Mouse (Mus musculus): ENCODE measurements around the gene Lsm10. TPM values are rescaled to one million over a fixed set of nuclear protein-coding genes. Genes with fewer than 3 reads are reported as not detected.
"Not testable (repeated sequence)": the region's sequence is repeated elsewhere in the genome, so short reads cannot be mapped to it uniquely, and the experiment has no call there.

Gene Lsm10
- polyA plus RNA-seq, 1 experiment from 2014 or later: 46.6 TPM

GRCm38 (mm10) chr4:126079266-126079665 lies 17.2 kb upstream of the Lsm10 start:
- WGBS: 91% methylated on average over 4 of the region's 4 CpGs
- Histone ChIP-seq H3K4me1 (no peaks in the 10 kb centered on the region), H3K36me3 (replicated peaks) (peaks cover 16% of the 10 kb centered on the region), H3K27ac (no peak overlapping the region), H3K4me2 (no peak overlapping the region), H3K27me3 (no peaks in the 10 kb centered on the region), H3K4me3 (replicated peaks) (no peak overlapping the region), H3K9ac (no peak overlapping the region), H3K9me3 (no peaks in the 10 kb centered on the region)
- ATAC-seq (ENCODE audit: low FRiP score): no peak

GRCm38 (mm10) chr4:126081601-126082000 lies 14.8 kb upstream of the Lsm10 start:
- WGBS: 96% methylated on average over 1 of the region's 1 CpGs
- Histone ChIP-seq H3K27ac (no peak overlapping the region), H3K9ac (no peak overlapping the region), H3K9me3 (no peaks in the 10 kb centered on the region), H3K27me3 (no peaks in the 10 kb centered on the region), H3K4me3 (replicated peaks) (no peak overlapping the region), H3K36me3 (replicated peaks) (peaks cover 16% of the 10 kb centered on the region), H3K4me2 (no peak overlapping the region), H3K4me1 (no peaks in the 10 kb centered on the region)
- ATAC-seq (ENCODE audit: low FRiP score): no peak

DNA sequence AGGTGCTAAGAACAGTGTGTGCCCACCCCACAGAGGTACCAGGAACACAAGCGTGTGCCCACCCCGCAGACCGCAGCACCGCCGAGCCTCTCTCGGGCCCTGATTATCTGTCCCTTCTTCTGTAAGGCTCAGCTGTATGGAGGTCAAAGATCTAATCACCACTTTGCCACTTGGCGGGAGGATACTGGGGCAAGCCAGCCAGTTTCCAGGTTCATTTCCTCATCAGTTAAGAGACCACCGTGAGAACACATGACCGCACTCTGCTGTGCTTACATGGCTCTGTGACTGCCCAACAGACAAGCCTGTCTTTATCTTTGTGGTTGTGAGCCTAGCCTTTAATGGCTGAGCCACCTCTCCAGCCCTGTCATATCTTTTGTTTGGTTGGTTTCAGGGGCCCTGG lies 13.4 kb upstream of the Lsm10 start:
- Histone ChIP-seq H3K27ac (no peak overlapping the region), H3K4me1 (no peaks in the 10 kb centered on the region), H3K36me3 (replicated peaks) (peaks cover 18% of the 10 kb centered on the region), H3K27me3 (no peaks in the 10 kb centered on the region), H3K4me2 (no peak overlapping the region), H3K9me3 (no peaks in the 10 kb centered on the region), H3K4me3 (replicated peaks) (no peak overlapping the region), H3K9ac (no peak overlapping the region)
- ATAC-seq (ENCODE audit: low FRiP score): no peak
- WGBS: 98% methylated on average over 9 of the region's 9 CpGs

DNA sequence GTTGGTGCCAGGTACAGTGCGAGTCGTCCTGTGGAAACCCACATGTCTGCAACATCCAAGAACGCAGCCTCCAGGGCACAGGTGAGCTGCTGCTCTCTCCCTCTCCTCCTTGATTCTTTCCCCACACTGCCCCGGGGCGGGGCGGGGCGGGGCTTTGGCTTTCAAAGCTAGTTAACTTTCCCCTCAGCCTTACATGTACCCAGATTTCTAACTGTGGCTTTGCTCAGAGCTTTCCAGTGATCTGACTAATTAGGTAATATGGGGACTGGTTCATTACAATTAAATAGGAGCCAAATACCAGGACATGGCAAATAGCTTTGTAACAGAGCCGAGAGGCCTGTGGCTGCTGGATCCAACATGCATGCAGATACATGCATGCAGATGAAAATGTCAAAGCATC lies 12.0 kb upstream of the Lsm10 start:
- no peak for ATAC-seq (ENCODE audit: low FRiP score)
- no peak overlapping the region for H3K4me3 ChIP-seq (replicated peaks)
- no peak overlapping the region for H3K27ac ChIP-seq
- H3K27me3 ChIP-seq: no peaks in the 10 kb centered on the region
- H3K4me1 ChIP-seq: no peaks in the 10 kb centered on the region
- H3K9ac ChIP-seq: no peak overlapping the region
- WGBS: 71% methylated on average over 8 of the region's 8 CpGs
- no peaks in the 10 kb centered on the region for H3K9me3 ChIP-seq
- H3K36me3 ChIP-seq (replicated peaks): peaks cover 24% of the 10 kb centered on the region
- no peak overlapping the region for H3K4me2 ChIP-seq

DNA sequence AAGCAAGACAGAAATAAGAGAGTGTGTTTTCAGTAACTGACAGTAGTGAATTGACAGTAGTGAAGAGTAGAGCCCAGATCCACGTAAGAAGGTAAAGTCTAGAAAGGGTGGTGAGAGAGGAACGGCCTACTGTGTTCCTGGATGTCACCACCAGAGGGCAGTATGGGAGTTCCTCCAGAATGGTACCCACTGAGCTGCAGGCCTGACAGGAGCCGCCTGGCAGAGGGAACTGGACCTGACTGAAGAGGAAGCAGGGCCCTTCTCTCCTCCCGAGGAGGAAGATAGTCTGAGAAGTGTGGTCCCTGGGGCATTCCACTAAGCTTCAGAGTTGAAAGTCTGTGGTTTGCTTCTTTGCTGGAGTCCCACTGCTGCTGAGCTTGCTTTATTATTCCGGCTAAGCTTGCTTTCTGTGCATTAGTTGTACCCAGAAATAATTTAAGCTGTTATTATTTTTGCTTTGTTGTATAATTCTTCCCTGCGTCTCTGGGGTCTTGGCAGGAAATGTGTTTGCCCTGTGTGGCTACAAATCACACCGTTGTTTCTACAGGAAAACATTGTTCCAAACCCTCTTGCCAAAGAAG lies 10.3 kb upstream of the Lsm10 start:
- Histone ChIP-seq H3K4me2 (no peak overlapping the region), H3K36me3 (replicated peaks) (peaks cover 24% of the 10 kb centered on the region), H3K4me3 (replicated peaks) (no peak overlapping the region), H3K4me1 (no peaks in the 10 kb centered on the region), H3K27me3 (no peaks in the 10 kb centered on the region), H3K27ac (no peak overlapping the region), H3K9ac (no peak overlapping the region), H3K9me3 (no peaks in the 10 kb centered on the region)
- ATAC-seq (ENCODE audit: low FRiP score): peak; percentile 76
- 35% methylated on average over 7 of the region's 7 CpGs for WGBS

- Histone ChIP-seq H3K4me1 (no peaks in the 10 kb centered on the region), H3K4me2 (no peak overlapping the region), H3K4me3 (replicated peaks) (no peak overlapping the region), H3K27ac (no peak overlapping the region), H3K9me3 (no peaks in the 10 kb centered on the region), H3K36me3 (replicated peaks) (peaks cover 13% of the 10 kb centered on the region), H3K27me3 (no peaks in the 10 kb centered on the region), H3K9ac (no peak overlapping the region)
- WGBS: 83% methylated on average over 7 of the region's 7 CpGs
- ATAC-seq (ENCODE audit: low FRiP score): no peak
Measured at GRCm38 (mm10) chr4:126090101-126090847, 6.1 kb upstream of the Lsm10 start.

DNA sequence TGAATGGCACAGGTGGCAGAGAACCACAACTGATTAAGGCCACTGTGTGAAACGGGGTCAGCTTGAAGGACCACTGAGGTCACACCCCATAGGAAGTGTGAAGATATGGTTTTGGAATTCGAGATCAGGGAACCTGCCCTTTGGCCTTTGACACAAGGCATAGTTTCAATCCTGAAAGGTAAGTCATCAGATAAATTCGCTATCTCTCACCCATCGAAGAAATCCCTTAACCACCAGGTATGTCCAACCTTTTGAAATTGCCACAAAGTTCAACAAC lies 5.6 kb upstream of the Lsm10 start:
- WGBS: 88% methylated on average over 4 of the region's 4 CpGs
- no peak overlapping the region for H3K4me2 ChIP-seq
- no peak overlapping the region for H3K4me3 ChIP-seq (replicated peaks)
- H3K4me1 ChIP-seq: no peaks in the 10 kb centered on the region
- no peaks in the 10 kb centered on the region for H3K9me3 ChIP-seq
- H3K27me3 ChIP-seq: no peaks in the 10 kb centered on the region
- no peak overlapping the region for H3K9ac ChIP-seq
- peaks cover 13% of the 10 kb centered on the region for H3K36me3 ChIP-seq (replicated peaks)
- no peak overlapping the region for H3K27ac ChIP-seq
- no peak for ATAC-seq (ENCODE audit: low FRiP score)

DNA sequence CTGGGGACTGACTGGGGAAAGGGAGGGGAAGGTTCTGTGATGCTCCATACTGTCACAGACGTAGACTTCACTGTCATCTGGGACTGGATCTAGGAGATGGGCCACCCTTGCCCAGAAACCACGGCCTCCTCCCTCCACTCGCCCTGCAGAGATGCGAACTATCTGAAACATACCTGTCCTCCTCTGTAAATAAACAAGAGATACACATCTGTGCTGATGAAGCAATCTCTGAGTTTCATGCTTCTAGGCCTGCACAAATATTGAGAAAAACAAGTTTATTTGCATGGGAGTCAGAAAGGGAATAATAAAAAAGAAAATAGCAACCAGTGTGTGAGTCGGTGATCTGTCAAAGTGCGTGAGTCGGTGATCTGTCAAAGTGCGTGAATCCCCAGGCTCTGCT lies 4.5 kb upstream of the Lsm10 start:
- H3K4me1 ChIP-seq: peaks cover 1% of the 10 kb centered on the region
- H3K4me2 ChIP-seq: no peak overlapping the region
- H3K27me3 ChIP-seq: no peaks in the 10 kb centered on the region
- H3K27ac ChIP-seq: no peak overlapping the region
- WGBS: 85% methylated on average over 8 of the region's 8 CpGs
- H3K4me3 ChIP-seq (replicated peaks): no peak overlapping the region
- H3K9ac ChIP-seq: no peak overlapping the region
- no peak for ATAC-seq (ENCODE audit: low FRiP score)
- no peaks in the 10 kb centered on the region for H3K9me3 ChIP-seq
- peaks cover 13% of the 10 kb centered on the region for H3K36me3 ChIP-seq (replicated peaks)

DNA sequence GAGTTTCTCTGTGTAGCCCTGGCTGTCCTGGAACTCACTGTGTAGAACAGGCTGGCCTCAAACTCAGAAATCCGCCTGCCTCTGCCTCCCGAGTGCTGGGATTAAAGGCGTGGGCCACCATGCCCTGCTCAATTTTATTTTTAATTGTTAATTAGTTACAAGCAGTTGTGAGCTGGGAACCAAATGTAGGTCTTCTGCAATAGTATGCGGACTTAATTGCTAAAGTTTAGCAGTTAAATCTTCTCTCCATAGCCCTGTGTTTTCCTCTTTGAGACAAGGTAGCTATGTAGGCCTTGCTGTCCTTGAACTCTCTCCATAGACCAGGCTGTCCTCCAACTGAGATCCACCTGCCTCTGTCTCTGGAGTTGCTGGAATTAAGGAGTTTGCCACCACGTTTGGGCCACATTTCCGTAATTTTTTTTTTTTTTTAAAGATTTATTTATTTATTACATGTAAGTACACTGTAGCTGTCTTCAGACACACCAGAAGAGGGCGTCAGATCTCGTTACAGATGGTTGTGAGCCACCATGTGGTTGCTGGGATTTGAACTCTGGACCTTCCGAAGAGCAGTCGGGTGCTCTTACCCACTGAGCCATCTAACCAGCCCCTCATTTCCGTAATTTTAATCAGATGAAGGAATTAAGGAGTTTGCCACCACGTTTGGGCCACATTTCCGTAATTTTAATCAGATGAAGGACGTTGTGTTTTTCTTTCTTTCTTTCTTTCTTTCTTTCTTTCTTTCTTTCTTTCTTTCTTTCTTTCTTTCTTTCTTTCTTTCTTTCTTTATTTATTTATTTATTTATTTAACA lies 597 bp upstream of the Lsm10 start:
- ATAC-seq (ENCODE audit: low FRiP score); H3K27ac ChIP-seq; H3K4me2 ChIP-seq; H3K4me3 ChIP-seq (replicated peaks); H3K9me3 ChIP-seq; H3K27me3 ChIP-seq; H3K36me3 ChIP-seq (replicated peaks); H3K9ac ChIP-seq: not testable (repeated sequence)
- peaks cover 13% of the 10 kb centered on the region for H3K4me1 ChIP-seq
- WGBS: 58% methylated on average over 14 of the region's 14 CpGs

DNA sequence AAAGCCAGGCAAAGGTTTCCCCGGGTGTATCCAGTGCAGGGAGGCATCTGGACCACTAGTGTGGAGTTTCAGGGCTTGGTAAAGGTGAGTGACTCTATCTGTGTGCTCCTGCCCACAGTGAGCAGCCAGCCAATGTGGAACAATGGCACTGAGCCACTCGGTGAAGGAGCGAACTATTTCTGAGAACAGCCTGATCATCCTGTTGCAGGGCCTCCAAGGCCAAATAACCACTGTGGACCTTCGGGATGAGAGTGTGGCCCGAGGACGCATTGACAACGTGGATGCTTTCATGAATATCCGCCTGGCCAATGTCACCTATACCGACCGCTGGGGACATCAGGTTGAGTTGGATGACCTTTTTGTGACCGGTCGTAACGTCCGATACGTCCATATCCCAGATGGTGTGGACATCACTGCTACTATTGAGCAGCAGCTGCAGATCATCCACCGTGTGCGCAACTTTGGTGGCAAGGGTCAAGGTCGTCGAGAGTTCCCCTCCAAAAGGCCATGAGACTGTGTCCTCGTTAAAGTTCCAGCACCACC lies 1.4 kb downstream of the Lsm10 start:
- peaks cover 3% of the 10 kb centered on the region; the same call in 1 of the 2 replicates for H3K36me3 ChIP-seq (replicated peaks)
- H3K4me2 ChIP-seq: no peak overlapping the region
- 0 out of 2 replicates have a peak overlapping the region, but pooled peaks have one; percentile 51 for H3K4me3 ChIP-seq (replicated peaks)
- H3K9me3 ChIP-seq: no peaks in the 10 kb centered on the region
- H3K4me1 ChIP-seq: peaks cover 23% of the 10 kb centered on the region
- WGBS: 95% methylated on average over 20 of the region's 20 CpGs
- no peak for ATAC-seq (ENCODE audit: low FRiP score)
- H3K27me3 ChIP-seq: no peaks in the 10 kb centered on the region
- no peak overlapping the region for H3K9ac ChIP-seq
- H3K27ac ChIP-seq: no peak overlapping the region

- H3K27me3 ChIP-seq: no peaks in the 10 kb centered on the region
- no peak overlapping the region for H3K4me2 ChIP-seq
- H3K4me3 ChIP-seq (replicated peaks): no peak overlapping the region
- 85% methylated on average over 3 of the region's 3 CpGs for WGBS
- H3K9me3 ChIP-seq: no peaks in the 10 kb centered on the region
- no peak overlapping the region for H3K27ac ChIP-seq
- peaks cover 29% of the 10 kb centered on the region for H3K4me1 ChIP-seq
- H3K36me3 ChIP-seq (replicated peaks): peaks cover 3% of the 10 kb centered on the region; the same call in 1 of the 2 replicates
- no peak for ATAC-seq (ENCODE audit: low FRiP score)
- no peak overlapping the region for H3K9ac ChIP-seq
Measured at GRCm38 (mm10) chr4:126099365-126099764, 2.9 kb downstream of the Lsm10 start.

- H3K4me3 ChIP-seq (replicated peaks): no peak overlapping the region
- no peak overlapping the region for H3K9ac ChIP-seq
- H3K27ac ChIP-seq: no peak overlapping the region
- H3K4me2 ChIP-seq: no peak overlapping the region
- ATAC-seq (ENCODE audit: low FRiP score): no peak
- peaks cover 3% of the 10 kb centered on the region; the same call in 1 of the 2 replicates for H3K36me3 ChIP-seq (replicated peaks)
- H3K9me3 ChIP-seq: no peaks in the 10 kb centered on the region
- peaks cover 42% of the 10 kb centered on the region for H3K4me1 ChIP-seq
- WGBS: 93% methylated on average over 3 of the region's 3 CpGs
- H3K27me3 ChIP-seq: no peaks in the 10 kb centered on the region
Measured at GRCm38 (mm10) chr4:126100764-126101163, 4.3 kb downstream of the Lsm10 start.

All from forebrain, embryonic 12.5 days (tissue).